Mouse (Mus musculus) heart, adult 2 months (tissue): ENCODE measurements around the gene Kdm2a.

Experiments
- CTCF ChIP-seq: fragments of 200-600 bp; IDR thresholded peaks from 2 replicates; pipeline ENCODE4 v1.8.1; 2022; ENCODE audit warnings: antibody characterized with exemption, mild to moderate bottlenecking, moderate library complexity
- POLR2A ChIP-seq: fragments of 200-500 bp; IDR thresholded peaks from 2 replicates; pipeline ENCODE4 v1.6.1; 2011; ENCODE audit warnings: mild to moderate bottlenecking, low read depth, low read length, control low read depth; ENCODE audit not compliant: insufficient read depth

DNA sequence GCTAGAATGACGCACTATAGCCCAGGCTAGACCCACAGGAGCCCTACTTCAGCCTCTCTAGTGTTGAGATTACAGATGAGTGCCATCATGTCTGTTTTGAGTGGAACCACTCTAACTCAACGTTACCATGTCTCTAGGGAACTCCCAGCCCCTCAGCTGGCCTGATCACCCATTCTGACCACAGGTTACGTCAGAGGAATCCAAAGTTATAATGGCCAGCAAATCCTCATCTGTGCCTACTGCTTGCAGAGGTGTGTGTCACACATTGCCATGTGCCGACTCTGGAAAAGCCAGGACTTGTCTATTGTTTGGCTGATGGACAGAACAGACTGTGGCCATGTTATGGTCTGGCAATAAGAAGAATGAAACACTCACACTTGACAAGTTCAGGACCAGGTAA, 102.7 kb downstream of the Kdm2a start:
- TF ChIP-seq POLR2A (no peak), CTCF (no peak)
